Mouse (Mus musculus) cortical plate, adult 2 months (tissue): Measurements from ENCODE around the gene Prkcq.

Experiments used
- CTCF ChIP-seq: fragments of 200-500 bp; IDR thresholded peaks from 2 replicates; pipeline ENCODE4 v1.5.1; 2011; ENCODE audit warnings: mild to moderate bottlenecking, control low read depth, low read length; ENCODE audit not compliant: insufficient read depth; ENCODE audit errors: extremely low read depth
- POLR2A ChIP-seq: fragments of 200-500 bp; IDR thresholded peaks from 2 replicates; pipeline ENCODE4 v1.6.1; 2011; ENCODE audit warnings: mild to moderate bottlenecking, low read length, control low read depth; ENCODE audit not compliant: insufficient read depth; ENCODE audit errors: extremely low read depth

GRCm38 (mm10) chr2:11196071-11196470 lies 24.2 kb downstream of the Prkcq start:
- TF ChIP-seq POLR2A, result no peak
- TF ChIP-seq CTCF, result no peak
